Mouse (Mus musculus) gastrocnemius, postnatal 14 days (tissue): ENCODE measurements around the gene Vps41. TPM values are rescaled to one million over a fixed set of nuclear protein-coding genes. Genes with fewer than 3 reads are reported as not detected.

Experiments
- DNase-seq: peaks from one replicate; pipeline ENCODE4 v3.0.0; 2021; ENCODE audit warnings: mixed read lengths
- intact Hi-C: fragments of 180-260 bp; cut with DNase I; formaldehyde crosslinking; loops from one replicate; pipeline ENCODE4 v1.15.1; 2025; ENCODE audit warnings: low total_unique reads
- total RNA-seq, 2 experiments: library from RNA; stranded (reverse); gene quantifications; 2 replicates each; pipeline ENCODE4 v1.2.3; 2021

The Vps41 gene
- total RNA-seq, 2 experiments from 2014 or later = 30.8 to 33.8 TPM

GRCm38 (mm10) chr13:18790086-18790485 lies 73.0 kb downstream of the Vps41 start:
- DNase-seq = no peak
- intact Hi-C loops = no loop called here

GRCm38 (mm10) chr13:18791314-18791713 lies 74.2 kb downstream of the Vps41 start:
- intact Hi-C loops = no loop called here
- DNase-seq = no peak

- intact Hi-C loops = no loop called here
- DNase-seq = no peak
Observed at GRCm38 (mm10) chr13:18791724-18792123, 74.6 kb downstream of the Vps41 start.

GRCm38 (mm10) chr13:18794454-18794853 lies 77.4 kb downstream of the Vps41 start:
- intact Hi-C loops = no loop called here
- no peak for DNase-seq

- intact Hi-C loops = no loop called here
- peak; percentile 20 for DNase-seq
Observed at GRCm38 (mm10) chr13:18797555-18797954, 80.5 kb downstream of the Vps41 start.

- intact Hi-C loops = no loop called here
- DNase-seq = no peak
Observed at GRCm38 (mm10) chr13:18800434-18800833, 83.3 kb downstream of the Vps41 start.

- intact Hi-C loops = no loop called here
- DNase-seq = no peak
Observed at GRCm38 (mm10) chr13:18809465-18809864, 92.4 kb downstream of the Vps41 start.

GRCm38 (mm10) chr13:18809978-18810675 lies 93.0 kb downstream of the Vps41 start:
- DNase-seq = peak; percentile 50
- intact Hi-C loops = loop anchor here (5.0 kb wide), 1 partner anchor 753 kb away; no protein-coding TSS in a partner anchor

GRCm38 (mm10) chr13:18824420-18825123 lies 107.5 kb downstream of the Vps41 start:
- intact Hi-C loops = no loop called here
- DNase-seq = no peak

GRCm38 (mm10) chr13:18827029-18827428 lies 109.9 kb downstream of the Vps41 start:
- intact Hi-C loops = no loop called here
- no peak for DNase-seq

- intact Hi-C loops = no loop called here
- DNase-seq = no peak
Observed at GRCm38 (mm10) chr13:18830486-18830885, 113.4 kb downstream of the Vps41 start.

- DNase-seq = no peak
- intact Hi-C loops = no loop called here
Observed at GRCm38 (mm10) chr13:18839231-18839630, 122.1 kb downstream of the Vps41 start.

- intact Hi-C loops = no loop called here
Observed at GRCm38 (mm10) chr13:18840366-18840765, 123.3 kb downstream of the Vps41 start.

GRCm38 (mm10) chr13:18841019-18841418 lies 123.9 kb downstream of the Vps41 start:
- intact Hi-C loops = no loop called here
- DNase-seq = no peak

More at GRCm38 (mm10) chr13:18840366-18840765, 123.3 kb downstream of the Vps41 start:
- DNase-seq = no peak

- no peak for DNase-seq
Observed at GRCm38 (mm10) chr13:18841752-18842282, 124.7 kb downstream of the Vps41 start.

GRCm38 (mm10) chr13:18842556-18842955 lies 125.5 kb downstream of the Vps41 start:
- DNase-seq = no peak
- intact Hi-C loops = no loop called here

More at GRCm38 (mm10) chr13:18841752-18842282, 124.7 kb downstream of the Vps41 start:
- intact Hi-C loops = no loop called here

GRCm38 (mm10) chr13:18843546-18843945 lies 126.5 kb downstream of the Vps41 start:
- intact Hi-C loops = no loop called here
- DNase-seq = no peak

GRCm38 (mm10) chr13:18847386-18847785 lies 130.3 kb downstream of the Vps41 start:
- intact Hi-C loops = no loop called here
- DNase-seq = no peak

GRCm38 (mm10) chr13:18849563-18849962 lies 132.5 kb downstream of the Vps41 start:
- intact Hi-C loops = no loop called here
- no peak for DNase-seq

GRCm38 (mm10) chr13:18851182-18851581 lies 134.1 kb downstream of the Vps41 start:
- DNase-seq = no peak
- intact Hi-C loops = no loop called here

GRCm38 (mm10) chr13:18852718-18853117 lies 135.6 kb downstream of the Vps41 start:
- no peak for DNase-seq
- intact Hi-C loops = no loop called here
